Mouse (Mus musculus): ENCODE measurements at regions not wholly inside any gene's neighbourhood (a gene's known extent, or its start where the extent isn't known, plus 50 kb on each side); places are given as distances from the start of the nearest gene placed in this dataset.

DNA sequence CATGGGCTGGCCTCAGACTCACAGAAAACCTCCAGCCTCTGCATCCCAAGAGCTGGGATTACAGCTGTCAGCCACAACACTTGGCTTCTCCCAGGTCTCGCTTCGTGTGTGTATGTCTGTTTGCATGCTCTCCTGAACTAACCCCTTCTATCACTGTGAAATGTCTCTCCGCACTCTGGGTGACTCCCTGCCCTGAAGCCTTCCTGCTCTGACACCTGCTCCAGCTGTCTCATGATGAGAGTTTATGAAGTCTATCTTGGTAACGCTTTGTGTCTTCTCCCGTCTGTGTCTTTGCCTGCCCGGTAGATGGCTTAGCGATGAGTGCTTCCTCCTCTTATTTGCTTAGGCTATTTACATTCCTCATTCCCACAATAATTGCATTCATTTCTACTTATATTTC lies 133.0 kb downstream of the Ndufa10 start:
- no peak for DNase-seq (ENCODE audit: low spot score)

DNA sequence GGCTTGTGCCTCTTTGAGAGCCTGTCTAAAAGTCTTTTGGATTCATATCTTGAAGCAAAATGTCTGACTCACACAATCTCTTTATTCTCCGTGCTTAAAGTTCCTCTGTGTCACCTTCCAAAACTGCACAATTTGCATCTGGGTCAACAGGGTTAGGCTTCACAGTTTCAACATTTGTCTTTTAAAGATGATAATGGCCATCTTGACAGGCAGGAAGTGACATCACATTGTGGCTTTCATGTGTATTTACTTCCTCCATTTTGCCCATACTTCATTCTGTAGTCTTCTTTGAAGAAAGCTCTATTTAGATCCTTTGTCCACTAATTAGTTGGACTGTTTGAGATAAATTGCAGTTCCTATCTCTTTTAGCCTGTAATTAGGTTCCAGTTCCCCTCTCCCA lies 135.1 kb downstream of the Ndufa10 start:
- no peak for DNase-seq (ENCODE audit: low spot score)

DNA sequence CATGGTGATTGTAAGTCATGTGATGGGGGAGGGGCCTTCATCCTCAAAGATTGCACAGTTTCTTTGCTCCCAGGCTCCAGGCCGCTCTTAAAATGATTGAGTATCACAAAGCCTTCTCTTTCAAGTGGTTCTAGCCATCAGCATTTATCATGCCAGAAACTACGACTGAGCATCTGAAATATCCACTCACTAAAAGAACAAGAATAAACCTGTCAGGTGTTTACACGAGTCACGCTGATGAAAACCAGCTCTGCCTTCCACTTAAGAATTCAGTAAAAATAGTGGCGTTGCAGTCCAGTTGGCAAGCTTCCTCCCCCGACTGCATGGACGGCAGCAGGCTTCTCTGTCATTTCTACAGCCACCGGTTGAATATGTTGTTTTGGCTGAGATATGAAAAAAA lies 136.2 kb downstream of the Ndufa10 start:
- DNase-seq (ENCODE audit: low spot score), result no peak

DNA sequence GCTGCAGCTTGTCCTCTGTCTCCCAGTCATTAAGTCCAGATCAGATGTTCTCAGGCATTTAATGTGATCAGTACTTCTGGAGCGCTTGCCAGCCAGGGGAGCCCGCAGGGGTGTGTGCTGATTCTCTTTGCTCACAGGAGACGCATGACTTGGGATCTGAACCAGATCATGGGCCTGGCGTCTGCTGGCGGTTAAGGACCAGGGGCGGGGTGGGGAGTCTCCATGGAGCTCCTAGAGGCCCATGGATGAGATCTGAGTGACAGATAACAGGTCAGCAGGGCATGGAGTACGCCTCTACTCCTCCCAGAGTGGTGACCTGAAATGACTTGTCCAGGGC lies 136.7 kb upstream of the Hdac4 start:
- DNase-seq (ENCODE audit: low spot score), result no peak

DNA sequence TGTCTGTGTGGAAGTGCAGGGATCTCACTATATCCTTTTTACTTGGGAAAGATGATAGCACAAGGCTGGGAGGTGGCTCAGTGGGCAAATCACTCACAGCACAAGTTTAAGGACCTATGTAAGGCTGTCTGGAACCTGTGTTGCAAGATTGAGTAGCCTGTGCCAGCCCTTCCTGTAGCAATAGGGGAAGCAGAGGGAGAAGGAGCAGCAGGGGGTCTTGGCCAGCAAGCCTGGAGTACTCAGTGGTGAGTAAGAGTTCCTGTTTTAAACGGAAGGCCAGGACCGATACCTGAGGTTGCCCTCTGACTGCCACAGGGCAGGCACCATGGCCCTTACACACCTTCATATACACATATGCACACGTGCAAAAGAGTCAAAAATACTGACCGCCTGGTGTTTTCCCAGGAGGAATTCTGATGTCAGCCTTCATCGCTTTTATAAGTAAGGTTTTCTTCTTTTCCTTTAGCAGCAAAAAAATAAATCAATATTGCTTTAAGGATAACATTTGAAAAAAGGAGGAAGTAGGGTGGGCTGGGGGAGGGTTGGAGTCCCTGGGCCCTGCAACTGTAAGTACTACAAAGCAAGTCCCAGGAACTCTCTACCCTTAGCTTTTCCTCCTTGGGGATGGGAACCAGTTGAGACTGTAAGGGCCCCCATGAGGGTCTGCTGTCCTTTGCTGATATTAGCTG lies 136.2 kb upstream of the Hdac4 start:
- no peak for DNase-seq (ENCODE audit: low spot score)

DNA sequence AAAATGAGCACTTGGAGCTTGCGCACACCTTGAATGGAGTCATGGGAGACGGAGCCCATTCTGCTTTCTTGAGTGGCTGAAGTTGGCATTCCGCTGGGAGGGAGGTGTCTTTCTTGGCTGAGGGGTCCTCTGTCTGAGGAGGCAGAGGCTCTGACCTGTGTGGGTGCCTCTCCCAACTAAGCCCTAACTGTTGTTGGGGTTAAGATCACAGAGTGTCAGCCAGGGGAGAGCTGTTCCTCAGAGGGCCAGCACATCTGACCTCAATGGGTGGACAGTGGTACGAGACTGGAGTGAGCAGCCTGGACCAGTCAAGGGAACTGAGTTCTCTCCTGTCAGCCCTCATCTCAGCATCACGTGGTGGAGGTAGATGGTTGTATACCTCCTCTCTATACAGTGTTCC lies 134.7 kb upstream of the Hdac4 start:
- no peak for DNase-seq (ENCODE audit: low spot score)

DNA sequence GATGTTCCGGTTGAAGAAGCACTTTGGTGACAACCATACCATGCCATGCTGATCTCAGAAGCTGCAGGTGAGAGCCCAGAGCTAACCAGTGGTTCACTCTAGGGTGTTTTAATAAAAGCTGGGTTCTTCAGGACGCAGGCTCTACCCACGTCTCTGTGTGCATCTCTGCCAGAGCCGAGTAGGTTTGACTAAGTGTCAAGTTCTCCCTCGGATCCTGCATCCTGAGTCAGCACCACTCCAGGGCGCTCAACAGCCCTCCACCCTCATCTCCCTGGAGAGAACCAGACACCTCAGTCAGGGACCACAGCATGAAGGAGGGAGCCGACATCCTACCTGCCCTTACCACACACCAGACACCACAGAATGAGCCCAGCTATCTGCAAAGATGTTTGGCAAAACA lies 134.0 kb upstream of the Hdac4 start:
- no peak for DNase-seq (ENCODE audit: low spot score)

DNA sequence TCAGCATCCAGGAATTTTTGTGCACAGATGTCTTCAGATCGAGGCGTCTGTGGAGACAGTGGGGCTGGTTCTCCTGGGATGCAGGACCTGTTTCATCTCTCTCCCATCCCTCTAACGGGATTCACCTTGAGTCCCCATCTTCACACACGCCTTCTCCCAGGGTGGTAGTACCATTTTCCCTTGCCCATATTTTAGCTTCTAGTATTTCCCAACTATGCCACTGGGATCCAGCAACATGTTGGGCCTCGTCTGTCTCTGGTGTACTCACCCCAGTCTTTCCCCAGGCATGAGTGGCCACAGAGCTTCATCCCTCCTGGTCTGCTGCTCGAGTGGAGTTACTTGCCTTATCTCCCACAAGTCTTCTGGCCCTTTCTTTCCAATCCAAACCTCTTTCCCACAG lies 131.6 kb upstream of the Hdac4 start:
- DNase-seq (ENCODE audit: low spot score), result no peak

DNA sequence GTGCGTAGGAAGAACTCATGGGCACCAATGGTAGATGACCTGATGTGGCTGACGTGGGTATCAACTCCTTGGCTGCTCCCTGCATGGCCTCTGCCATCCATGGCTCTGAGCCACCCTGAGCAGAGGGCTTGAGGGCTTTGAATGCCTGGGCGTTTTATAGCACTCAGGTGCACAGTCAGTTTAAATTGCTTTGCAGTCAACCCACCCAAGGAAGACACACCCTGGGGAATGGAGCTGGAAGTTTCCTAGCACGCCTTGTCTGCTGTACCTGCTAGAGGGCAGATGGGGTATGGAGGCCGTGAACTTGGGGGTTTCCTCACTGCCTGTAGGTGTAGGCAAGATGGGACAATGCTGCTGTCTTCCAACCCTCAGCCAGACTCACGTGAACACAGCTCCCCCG lies 129.8 kb upstream of the Hdac4 start:
- DNase-seq (ENCODE audit: low spot score), result no peak

DNA sequence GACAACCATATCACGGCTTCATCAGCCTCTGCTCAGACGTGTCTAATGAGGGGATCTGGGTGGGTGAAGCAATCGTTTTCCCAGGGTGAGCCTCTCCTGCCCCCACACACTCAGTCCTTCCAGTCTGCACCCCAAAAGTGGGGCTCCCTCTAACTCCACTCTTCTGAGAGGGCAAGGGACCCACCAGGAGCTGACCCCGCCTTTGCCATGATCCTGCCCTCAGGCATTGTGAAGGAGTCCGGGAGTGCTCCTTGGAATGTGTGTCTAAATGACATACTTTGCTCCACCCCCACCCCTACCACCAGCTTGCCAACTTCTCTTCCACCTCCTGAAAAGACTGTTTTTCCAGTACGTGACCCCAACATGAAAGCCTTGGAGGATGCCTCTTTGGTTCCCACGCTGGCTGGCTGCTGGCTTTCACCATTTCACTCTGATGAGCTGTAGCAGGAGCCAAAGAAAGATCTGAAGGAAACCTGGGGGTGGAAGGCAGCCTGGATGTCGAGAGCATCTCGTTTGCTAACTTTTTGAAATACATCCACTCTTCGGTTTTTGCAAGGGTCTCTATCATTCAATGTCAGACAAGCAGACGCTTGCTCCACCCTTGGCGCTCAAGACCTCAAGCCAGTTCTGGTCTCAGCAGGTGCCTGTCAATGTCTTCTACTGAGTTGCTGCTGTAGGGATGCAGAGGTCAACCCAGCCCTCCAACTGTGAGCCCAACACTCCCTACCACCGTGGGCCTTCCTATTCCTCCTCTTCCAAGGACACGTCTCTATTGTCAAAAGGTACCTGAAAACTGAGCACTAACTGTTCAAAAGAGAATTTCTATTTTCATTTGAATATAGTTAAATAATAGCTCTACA lies 128.8 kb upstream of the Hdac4 start:
- no peak for DNase-seq (ENCODE audit: low spot score)

DNA sequence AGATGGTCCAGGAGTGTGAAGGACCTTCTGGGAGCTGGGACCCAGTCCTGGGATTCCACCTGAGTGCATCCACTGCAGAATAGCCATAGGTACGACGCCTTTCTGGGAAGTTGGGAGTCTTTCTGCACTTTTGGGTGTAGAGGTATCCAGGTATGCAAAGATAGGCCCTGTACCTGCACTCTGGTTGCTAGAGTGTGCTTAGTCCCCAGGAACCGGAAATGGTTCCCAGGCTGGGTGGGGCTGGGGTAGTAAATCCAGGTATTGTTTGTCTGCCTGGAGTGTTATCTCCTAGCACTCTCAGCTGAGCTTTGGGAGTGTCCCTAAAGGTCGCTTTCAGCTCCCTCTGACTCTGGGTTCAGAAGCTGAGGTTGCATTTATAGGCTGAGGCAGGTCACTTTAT lies 121.6 kb upstream of the Hdac4 start:
- no peak for DNase-seq (ENCODE audit: low spot score)

DNA sequence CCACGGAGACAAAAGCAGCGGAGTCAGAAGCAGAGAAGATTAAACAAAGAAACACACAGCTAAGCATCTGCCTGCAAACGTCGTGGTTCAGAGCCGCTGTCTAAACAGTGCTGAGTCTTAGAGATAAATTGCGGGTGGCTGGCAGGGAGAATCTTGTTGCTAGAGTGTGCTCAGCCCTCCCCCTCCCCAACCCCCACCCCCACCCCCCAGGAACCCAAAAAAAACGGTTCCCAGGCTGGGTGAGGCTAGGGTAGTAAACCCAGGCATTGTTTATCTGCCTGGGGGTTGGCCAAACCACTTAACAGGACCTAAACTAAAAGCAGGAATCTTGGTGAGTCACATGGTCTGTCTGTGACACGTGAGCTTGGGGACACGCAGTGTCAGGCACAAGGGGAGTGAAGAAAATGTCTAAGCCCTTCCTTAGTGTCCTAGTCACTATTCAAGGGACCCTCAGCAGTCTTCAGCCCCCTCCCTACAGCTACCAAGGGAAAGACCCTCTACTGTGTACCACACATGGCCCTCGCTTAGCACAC lies 120.8 kb upstream of the Hdac4 start:
- no peak for DNase-seq (ENCODE audit: low spot score)

DNA sequence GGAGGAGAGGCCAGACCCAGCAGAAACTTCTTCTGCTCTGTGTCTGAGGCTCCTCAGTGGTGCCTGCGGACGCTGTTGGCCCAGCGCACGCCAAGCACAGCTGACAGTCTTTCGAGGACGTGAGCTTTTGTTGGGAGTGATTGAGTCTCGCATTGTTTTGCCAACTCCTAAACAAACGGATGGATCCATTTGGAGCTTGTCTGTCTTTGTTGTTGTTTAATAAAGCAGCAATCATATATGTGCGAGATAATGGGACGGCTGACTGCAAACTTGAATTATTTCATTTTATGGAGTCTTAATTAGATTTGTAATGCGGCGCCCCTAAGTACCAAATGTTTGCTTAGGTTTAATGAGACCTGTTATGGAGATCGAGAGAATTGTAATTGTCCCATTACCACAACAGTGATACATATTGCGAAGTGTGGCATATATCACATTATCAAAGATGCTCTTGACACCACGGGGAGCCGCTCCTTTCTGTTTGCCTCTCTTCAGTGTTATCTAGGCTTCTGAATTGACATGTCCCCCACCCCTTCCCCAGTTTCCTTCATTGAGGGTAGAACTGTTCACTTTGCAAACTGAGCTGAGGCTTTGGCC lies 117.6 kb upstream of the Hdac4 start:
- no peak for DNase-seq (ENCODE audit: low spot score)

DNA sequence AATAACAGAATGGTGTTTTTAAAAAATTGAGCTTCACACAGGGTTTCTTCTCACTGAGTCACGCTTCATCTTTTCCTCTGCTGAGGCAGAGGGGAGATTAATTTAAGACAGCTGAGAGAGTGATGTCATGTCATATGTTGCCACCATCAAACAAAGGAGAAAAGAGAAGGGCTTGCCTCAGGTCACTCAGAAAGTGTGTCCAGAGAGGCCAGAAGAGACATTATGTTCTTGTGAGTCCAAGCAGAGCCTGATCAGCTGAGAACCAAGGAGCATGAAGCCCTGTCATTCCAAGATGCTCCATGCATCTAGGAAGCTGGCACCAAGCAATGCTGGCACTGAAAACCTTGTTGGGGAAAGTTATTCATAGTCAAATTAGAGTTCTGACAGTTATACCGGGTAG lies 114.4 kb upstream of the Hdac4 start:
- DNase-seq (ENCODE audit: low spot score), result no peak

DNA sequence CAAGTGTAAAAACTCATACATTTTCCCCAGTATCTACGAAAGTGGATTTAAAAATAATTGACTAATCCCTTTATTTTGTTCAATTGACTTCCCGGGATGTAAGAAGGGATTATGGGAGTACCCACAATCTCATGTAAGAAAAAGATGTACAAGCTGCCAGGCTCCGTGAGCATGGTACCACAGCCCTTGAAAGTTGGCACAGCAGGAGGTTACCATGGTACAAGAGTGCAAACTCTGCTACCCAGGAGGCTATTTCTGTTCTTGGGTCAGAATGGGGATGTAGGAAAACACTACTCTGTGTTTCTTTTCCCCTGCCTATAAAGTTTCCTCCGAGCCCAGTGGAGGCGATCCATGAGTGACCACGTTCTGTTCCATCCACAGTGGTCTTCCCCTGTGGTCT lies 113.9 kb upstream of the Hdac4 start:
- no peak for DNase-seq (ENCODE audit: low spot score)

DNA sequence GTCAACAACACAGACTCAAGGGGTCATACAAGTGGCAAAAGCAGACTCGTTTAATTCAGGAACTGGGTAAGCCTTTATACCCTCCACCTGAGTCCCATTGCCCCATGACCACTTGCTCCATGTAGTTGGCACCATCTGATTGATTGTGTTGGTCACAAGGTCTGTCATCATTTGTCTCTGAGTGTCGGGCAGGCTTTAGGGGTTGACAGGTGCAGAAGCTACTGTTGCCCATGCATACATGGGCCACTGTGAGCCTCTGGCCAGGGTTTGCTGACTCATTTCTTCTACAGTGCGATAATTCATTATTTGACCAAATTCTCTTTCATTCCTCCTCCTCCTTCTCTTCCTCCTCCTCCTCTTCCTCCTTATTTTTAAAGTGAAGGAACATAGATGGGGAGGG lies 113.0 kb upstream of the Hdac4 start:
- no peak for DNase-seq (ENCODE audit: low spot score)

DNA sequence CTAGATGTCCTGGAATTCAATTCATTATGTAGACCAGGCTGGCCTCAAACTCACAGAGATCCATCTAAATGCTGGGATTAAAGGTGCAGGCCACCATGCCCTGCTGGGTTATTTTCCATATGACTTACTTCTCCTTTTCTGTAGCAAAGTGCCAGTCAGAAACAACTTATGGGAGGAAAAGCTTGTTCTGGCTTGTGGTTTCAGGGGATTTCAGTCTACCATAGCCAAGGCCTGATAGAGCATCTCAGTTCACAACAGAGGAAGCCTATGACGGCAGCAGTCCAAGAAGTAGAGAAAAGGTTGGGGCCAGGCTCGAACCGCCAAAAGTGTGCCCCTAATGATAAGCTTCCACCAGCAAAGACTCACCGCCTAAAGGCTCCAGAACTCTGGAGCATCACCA lies 110.5 kb upstream of the Hdac4 start:
- DNase-seq (ENCODE audit: low spot score), result no peak

DNA sequence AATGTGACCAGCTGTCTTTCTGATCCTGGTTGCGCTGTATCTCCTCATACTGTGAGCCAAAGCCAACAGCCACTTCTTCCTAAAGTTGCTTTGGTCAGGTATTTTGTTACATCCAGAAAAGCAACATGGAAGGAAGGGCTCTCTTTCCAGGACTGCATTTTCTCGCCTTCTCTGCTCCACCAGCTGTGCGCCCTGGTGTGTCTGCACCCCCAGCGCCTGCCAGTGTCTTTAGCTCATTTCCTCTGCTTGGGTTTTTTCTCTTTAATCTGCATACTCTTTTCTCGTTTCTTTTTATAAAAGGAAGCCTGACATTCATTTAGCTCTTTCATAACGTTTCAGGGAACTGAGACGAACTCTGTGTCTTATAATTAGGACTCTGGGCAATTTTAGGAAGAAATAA lies 103.5 kb upstream of the Hdac4 start:
- no peak for DNase-seq (ENCODE audit: low spot score)

DNA sequence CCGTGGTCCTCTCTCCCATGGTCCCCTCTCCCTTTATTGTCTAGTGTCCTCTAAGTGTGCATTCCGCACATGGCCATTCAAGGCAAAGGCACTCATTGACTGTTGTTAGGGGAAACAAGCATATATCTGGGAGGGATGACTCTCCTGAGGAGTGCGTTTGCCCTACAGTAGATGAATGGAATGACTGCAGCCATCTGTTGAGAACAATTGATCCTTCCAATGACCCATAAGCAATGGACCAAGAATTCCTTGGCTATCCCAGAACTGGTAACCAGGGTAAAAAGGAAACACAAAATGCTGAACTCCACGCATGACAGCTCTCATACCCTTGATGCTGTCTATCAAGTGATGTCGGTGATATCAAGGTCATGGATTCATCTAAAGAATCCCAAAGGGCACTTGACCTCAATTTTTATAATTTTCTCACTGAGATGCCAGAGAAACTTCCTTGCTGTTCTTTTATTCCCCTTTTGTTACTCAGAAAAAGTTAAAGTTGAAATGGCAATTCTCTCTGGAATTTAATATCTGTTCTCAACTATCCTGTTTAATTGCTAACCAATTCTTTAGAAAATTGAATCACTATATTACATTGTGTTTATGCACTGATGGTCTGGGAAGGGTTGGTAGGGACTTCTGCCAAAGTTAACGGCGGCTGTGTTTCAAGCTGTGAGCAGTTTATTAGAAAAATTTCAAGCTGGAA lies 97.3 kb upstream of the Hdac4 start:
- DNase-seq (ENCODE audit: low spot score), result no peak

DNA sequence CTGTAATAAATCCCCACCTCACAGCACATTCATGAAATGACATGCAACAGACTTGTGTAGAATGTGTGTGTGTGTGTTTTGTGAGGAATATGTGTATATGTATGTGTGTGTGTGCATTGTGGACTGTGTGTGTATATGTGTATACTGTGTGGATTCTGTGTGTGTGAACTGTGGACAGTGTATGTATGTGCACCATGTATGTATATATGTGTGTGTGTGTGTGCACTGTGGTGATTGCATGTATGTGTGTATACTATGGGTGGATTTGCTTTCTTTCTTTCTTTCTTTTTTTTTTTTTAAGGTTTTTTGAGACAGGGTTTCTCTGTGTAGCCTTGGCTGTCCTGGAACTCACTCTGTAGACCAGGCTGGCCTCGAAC lies 91.5 kb upstream of the Hdac4 start:
- DNase-seq (ENCODE audit: low spot score), result no peak

DNA sequence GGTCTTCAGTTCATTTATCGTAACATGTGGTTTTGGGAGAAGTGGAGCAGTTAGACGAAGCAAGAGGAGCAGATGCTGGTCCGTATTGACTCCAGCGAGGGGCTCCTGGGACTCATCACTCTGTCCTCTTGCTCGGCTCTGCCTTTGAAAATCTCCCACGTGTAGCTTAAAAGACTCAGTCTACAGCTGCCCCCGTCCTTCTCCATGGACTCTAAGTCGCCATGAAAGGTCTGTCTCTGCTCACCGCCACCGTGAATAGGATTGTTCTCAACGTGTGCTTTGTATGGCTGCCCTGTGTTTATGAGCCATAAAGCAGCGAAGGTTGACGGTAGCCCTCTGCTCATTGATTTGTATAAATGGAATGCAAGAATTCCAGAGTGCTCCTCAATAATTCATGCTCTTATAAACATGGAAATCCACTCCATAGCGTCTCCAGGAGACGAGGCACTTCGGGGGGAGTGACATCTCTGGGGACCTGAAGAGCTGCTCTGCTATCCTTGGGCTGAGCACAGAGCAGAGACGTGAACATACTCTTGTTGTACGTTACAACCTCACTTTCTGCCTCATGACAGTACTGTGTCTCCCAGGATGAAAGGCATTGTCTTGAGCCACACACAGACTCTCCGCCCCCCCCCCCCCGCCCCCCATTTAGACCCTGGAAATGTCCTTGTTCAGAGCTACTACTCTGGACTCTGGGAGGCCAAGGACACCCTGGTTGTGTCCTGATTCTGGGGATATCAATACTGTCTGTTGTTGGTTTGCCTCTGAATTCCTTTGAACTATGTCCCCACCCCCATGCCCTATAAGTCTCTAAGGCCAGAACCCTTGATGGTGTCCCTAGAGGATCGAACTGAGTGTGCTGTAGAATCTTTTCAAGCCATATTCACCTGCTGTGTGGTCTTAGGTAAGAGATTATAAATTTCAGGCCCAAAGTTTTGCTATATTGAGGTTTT lies 90.8 kb upstream of the Hdac4 start:
- DNase-seq (ENCODE audit: low spot score), result no peak

DNA sequence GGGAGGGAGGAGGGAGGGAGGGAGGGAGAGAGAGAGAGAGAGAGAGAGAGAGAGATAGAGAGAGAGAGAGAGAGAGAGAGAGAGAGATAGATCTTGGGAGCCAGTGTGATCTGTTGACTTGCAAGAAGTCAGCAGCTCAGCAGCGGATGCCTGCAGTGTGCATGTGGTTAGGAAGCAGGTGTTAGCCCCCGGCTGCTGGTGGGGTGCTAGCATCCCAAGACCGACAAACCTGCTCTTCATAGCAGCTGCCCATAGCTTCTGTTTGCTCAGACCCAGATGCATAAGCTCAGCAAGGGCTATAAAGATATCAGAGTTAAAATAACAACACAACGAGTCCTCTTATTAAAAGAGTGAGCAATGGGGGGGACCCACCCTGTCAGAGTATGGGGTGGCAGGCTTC lies 88.7 kb upstream of the Hdac4 start:
- DNase-seq (ENCODE audit: low spot score), result no peak

Data from c-Kit-positive CD71-positive TER-119-positive erythroid progenitor cells, embryonic 14.5 days (primary cell).